Mouse (Mus musculus) G1E (cell line): ENCODE measurements around the gene Sult4a1.

Source experiments
- CTCF ChIP-seq: IDR thresholded peaks from 2 replicates; pipeline ENCODE4 v1.5.1; 2012; ENCODE audit warnings: low read depth, low read length, inconsistent platforms, mixed read lengths
- GATA1 ChIP-seq: IDR thresholded peaks from 2 replicates; pipeline ENCODE4 v1.6.1; 2012; ENCODE audit warnings: borderline replicate concordance, low read length, inconsistent platforms, mixed read lengths
- POLR2AphosphoS5 ChIP-seq: IDR thresholded peaks from 2 replicates; pipeline ENCODE4 v1.6.1; 2012; ENCODE audit warnings: low read depth, low read length, inconsistent platforms; ENCODE audit not compliant: insufficient replicate concordance
- TAL1 ChIP-seq: conservative IDR thresholded peaks from 2 replicates; pipeline ENCODE4 v1.6.1; 2012; ENCODE audit warnings: low read depth, low read length, inconsistent platforms, mixed read lengths

DNA sequence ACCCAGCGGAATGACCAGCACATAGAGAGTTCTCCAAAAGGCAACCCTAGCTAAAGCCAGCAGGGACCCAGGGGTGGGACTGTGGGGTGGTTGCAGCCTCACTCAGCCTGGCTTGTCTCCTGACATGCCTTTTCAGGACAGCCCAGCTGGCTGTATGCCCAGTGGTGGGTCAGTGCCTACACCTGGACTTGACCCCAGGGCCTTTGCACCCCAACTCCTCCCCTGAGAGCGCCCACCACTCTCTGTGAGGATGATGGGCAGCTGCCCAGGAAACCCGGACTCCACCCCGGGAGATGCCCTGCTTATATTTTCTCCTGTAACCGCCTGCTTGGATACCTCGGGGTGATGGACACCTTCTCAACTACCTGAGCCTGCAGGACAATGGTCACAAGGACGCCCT is 928 bp downstream of the Sult4a1 start:
- TF ChIP-seq CTCF = no peak
- TF ChIP-seq TAL1 = no peak
- TF ChIP-seq GATA1 = no peak
- no peak for TF ChIP-seq POLR2AphosphoS5
